Mouse (Mus musculus): ENCODE results near the gene Ybx1.
A peak's percentile ranks its signal among the peaks of the same experiment; 100 is the strongest.

The Ybx1 gene

GRCm38 (mm10) chr4:119233256-119233901 is 61.0 kb downstream of the Ybx1 start:
- DNase-seq (ENCODE audit: low spot score) = peak; percentile 31

- peak; percentile 97 for DNase-seq (ENCODE audit: low spot score)
These were observed 61.8 kb downstream of the Ybx1 start, which contains the start of the genes AU022252 and P3h1 for GRCm38 (mm10) chr4:119232410-119233255. TSS of gene AU022252 (minus strand) at chr4:119232712. TSS of gene P3h1 (plus strand) at chr4:119232915.

Measured in ovary, postnatal 14 days (tissue).